21 mouse cellular contexts compared by ENCODE assay signal in the genomic region with DNA sequence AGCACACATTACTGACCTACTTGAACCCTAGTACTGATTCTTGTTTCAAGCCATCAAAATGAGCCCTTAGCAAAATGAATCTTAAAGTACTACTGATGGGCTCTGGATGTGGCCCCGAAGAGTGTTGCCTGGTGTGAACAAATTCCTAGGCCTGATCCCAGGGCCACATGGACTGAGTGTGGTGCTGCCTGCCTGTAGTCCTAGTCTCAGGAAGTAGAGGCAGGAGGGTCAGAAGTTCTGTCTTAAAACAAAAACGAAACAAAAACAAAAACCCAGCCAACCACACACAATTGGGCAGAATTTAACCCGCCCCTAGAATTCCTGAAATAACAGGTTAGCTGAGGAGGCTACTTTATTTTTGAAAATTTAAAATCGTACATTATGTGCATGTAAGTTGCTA.
"Had no signal": no experiment of that assay in that cellular context is flagged by ENCODE, and none has a peak within 500 bp of the region (broad histone marks: within the 10 kb centered on the region; RNA-seq: fewer than 3 reads in every experiment).

No protein-coding gene starts in this region.

- H3K27me3 ChIP-seq: heart, embryonic 12.5 days; hindbrain, embryonic 13.5 days; hindbrain, embryonic 15.5 days; kidney, embryonic 15.5 days; limb, embryonic 13.5 days; limb, embryonic 15.5 days; liver, embryonic 13.5 days had no signal

- H3K4me3 ChIP-seq: gastrocnemius, adult 2 months; heart, adult 2 months; heart, embryonic 10.5 days; heart, embryonic 12.5 days; hindbrain, embryonic 13.5 days; hindbrain, embryonic 15.5 days; kidney, embryonic 15.5 days; limb, embryonic 13.5 days; limb, embryonic 15.5 days; liver, embryonic 13.5 days had no signal

- H3K9ac ChIP-seq: heart, embryonic 12.5 days; hindbrain, embryonic 13.5 days; hindbrain, embryonic 15.5 days; kidney, embryonic 15.5 days; limb, embryonic 13.5 days; limb, embryonic 15.5 days; liver, embryonic 13.5 days had no signal

- H3K9me3 ChIP-seq: heart, embryonic 10.5 days; heart, embryonic 12.5 days; hindbrain, embryonic 13.5 days; hindbrain, embryonic 15.5 days; kidney, embryonic 15.5 days; limb, embryonic 13.5 days; limb, embryonic 15.5 days; liver, embryonic 13.5 days had no signal

- H3K27ac ChIP-seq: gastrocnemius, adult 2 months; heart, adult 2 months; heart, embryonic 10.5 days; hindbrain, embryonic 13.5 days; hindbrain, embryonic 15.5 days; hindbrain, postnatal 0 days; kidney, embryonic 15.5 days; kidney, postnatal 0 days; limb, embryonic 13.5 days; limb, embryonic 15.5 days; liver, embryonic 13.5 days had no signal

- H3K4me1 ChIP-seq: heart, embryonic 10.5 days; heart, embryonic 12.5 days; hindbrain, embryonic 13.5 days; hindbrain, embryonic 15.5 days; limb, embryonic 15.5 days; liver, embryonic 13.5 days had no signal

- H3K36me3 ChIP-seq: heart, embryonic 10.5 days; heart, embryonic 12.5 days; hindbrain, embryonic 13.5 days; hindbrain, embryonic 15.5 days; kidney, embryonic 15.5 days; limb, embryonic 13.5 days; limb, embryonic 15.5 days; liver, embryonic 13.5 days had no signal

- DNase-seq: gastrocnemius, adult 2 months; gastrocnemius, postnatal 10 days; gastrocnemius, postnatal 25 days; heart, adult 2 months; heart, postnatal 10 days; heart, postnatal 4 days; kidney, adult 11 months; layer of hippocampus, adult 9-11 months; layer of hippocampus, postnatal 36 days; left cerebral cortex, postnatal 4 days; liver, embryonic 13.5 days had no signal

- ATAC-seq: hindbrain, postnatal 0 days; intestine, embryonic 16.5 days had no signal
